Mouse (Mus musculus): ENCODE measurements at regions not wholly inside any gene's neighbourhood (a gene's known extent, or its start where the extent isn't known, plus 50 kb on each side); places are given as distances from the start of the nearest gene placed in this dataset.

GRCm38 (mm10) chr12:25365600-25366267 is 268.8 kb upstream of the Id2 start:
- TF ChIP-seq CTCF (IDR thresholded peaks at IDR 0.05; ENCODE audit: borderline replicate concordance, extremely low read depth, insufficient read depth, insufficient read length) (no peak), POLR2A (IDR thresholded peaks at IDR 0.05; ENCODE audit: borderline replicate concordance, extremely low read depth, insufficient read depth, insufficient read length, poor library complexity, severe bottlenecking) (no peak)
